Mouse (Mus musculus) monocyte, adult 5-6 weeks (primary cell): ENCODE results near the gene 2310011J03Rik. TPM values are rescaled to one million over a fixed set of nuclear protein-coding genes. Genes with fewer than 3 reads are reported as not detected.

Experiments used
- ATAC-seq: fragments of 153-309, 156-312 bp; replicated peaks from 2 replicates; pipeline ENCODE4 v1.8.0; 2017; ENCODE audit warnings: mild to moderate bottlenecking; ENCODE audit not compliant: low TSS enrichment, insufficient number of reproducible peaks, severe bottlenecking, poor library complexity, low FRiP score
- total RNA-seq: library from RNA; stranded (forward); fragments of 200-1000, 200-491, 200-594 nt; gene quantifications from 3 replicates; pipeline ENCODE4 v1.2.3, GENCODE M21; 2017

The 2310011J03Rik gene
- total RNA-seq, 1 experiment from 2014 or later, result 27.6 TPM

GRCm38 (mm10) chr10:80342749-80343424 lies 22.6 kb upstream of the 2310011J03Rik start:
- peak; percentile 47 for ATAC-seq

- no peak for ATAC-seq
These were observed 22.0 kb upstream of the 2310011J03Rik start for GRCm38 (mm10) chr10:80342305-80342748.

- ATAC-seq, result no peak
These were observed 21.4 kb upstream of the 2310011J03Rik start for GRCm38 (mm10) chr10:80341491-80342304.

GRCm38 (mm10) chr10:80341026-80341425 lies 20.7 kb upstream of the 2310011J03Rik start:
- no peak for ATAC-seq

GRCm38 (mm10) chr10:80339941-80340750 lies 19.8 kb upstream of the 2310011J03Rik start:
- ATAC-seq, result peak; percentile 57

- no peak for ATAC-seq
These were observed 15.9 kb upstream of the 2310011J03Rik start for GRCm38 (mm10) chr10:80336263-80336662.

- ATAC-seq, result no peak
These were observed 12.2 kb upstream of the 2310011J03Rik start for GRCm38 (mm10) chr10:80332525-80332989.

GRCm38 (mm10) chr10:80331636-80332524 lies 11.5 kb upstream of the 2310011J03Rik start:
- ATAC-seq, result no peak

- ATAC-seq, result no peak
These were observed 10.6 kb upstream of the 2310011J03Rik start for GRCm38 (mm10) chr10:80330888-80331287.

GRCm38 (mm10) chr10:80330084-80330483 lies 9.7 kb upstream of the 2310011J03Rik start:
- no peak for ATAC-seq

GRCm38 (mm10) chr10:80329273-80330081 lies 9.1 kb upstream of the 2310011J03Rik start, which contains the start of the genes Pcsk4 and Reep6:
Gene Pcsk4 (minus strand): TSS chr10:80329498.
Gene Reep6 (plus strand): TSS chr10:80329953.
- ATAC-seq, result peak; percentile 90

GRCm38 (mm10) chr10:80325045-80325444 lies 4.7 kb upstream of the 2310011J03Rik start:
- no peak for ATAC-seq

GRCm38 (mm10) chr10:80324120-80325037 lies 4.0 kb upstream of the 2310011J03Rik start:
- no peak for ATAC-seq

GRCm38 (mm10) chr10:80323261-80324119 lies 3.2 kb upstream of the 2310011J03Rik start:
- 0 out of 2 replicates have a peak, but pooled peaks have one; percentile 29 for ATAC-seq

GRCm38 (mm10) chr10:80322811-80323211 lies 2.5 kb upstream of the 2310011J03Rik start:
- no peak for ATAC-seq
